Mouse (Mus musculus) thymus, postnatal 36 days (tissue): ENCODE results near the gene Dhx36.
A peak's percentile ranks its signal among the peaks of the same experiment; 100 is the strongest.

ENCODE experiments used
- DNase-seq, 2 experiments: peaks; one replicate each; pipeline ENCODE4 v3.0.0; 2022; ENCODE audit warnings: mixed read lengths in 2 of 2

The Dhx36 gene

DNA sequence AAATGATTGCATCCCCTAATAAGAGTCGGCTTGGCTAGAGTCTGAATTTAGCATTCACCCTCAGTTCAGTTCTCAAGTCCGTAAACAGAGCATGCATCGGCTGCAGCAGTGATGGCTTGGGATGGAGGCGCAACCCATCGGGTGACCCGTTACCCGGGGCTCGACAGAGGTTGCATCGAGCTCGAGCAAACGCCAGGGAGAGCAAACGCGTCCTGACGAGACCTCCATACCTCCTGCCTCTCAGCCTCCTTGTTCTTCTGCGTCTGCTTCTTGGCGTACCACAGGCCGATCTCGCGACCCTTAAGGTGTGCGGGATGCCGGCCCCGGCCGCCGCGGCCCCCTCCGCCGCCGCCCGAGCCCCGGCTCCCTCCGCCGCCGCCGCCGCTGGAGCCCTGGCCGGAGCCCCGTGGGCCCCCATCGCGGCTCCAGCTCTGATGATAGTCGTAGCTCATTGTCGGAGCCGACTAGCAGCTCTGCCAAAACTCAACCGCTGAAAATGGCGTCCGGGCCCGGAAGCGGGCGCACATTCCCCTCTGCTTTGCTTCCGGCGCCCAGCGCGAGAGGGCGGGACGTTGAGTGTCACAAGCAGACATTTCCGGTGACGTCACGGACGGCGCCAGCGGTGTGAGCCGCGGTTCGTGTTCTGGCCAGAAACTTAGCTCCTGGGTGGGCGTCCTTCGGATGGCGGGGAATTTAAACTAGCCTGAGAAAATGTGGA lies at the start of gene Dhx36:
Dhx36 (minus strand) TSS at position 517 of the 718 bp plus-strand sequence.
- DNase-seq = peak; percentile 93 to 95

DNA sequence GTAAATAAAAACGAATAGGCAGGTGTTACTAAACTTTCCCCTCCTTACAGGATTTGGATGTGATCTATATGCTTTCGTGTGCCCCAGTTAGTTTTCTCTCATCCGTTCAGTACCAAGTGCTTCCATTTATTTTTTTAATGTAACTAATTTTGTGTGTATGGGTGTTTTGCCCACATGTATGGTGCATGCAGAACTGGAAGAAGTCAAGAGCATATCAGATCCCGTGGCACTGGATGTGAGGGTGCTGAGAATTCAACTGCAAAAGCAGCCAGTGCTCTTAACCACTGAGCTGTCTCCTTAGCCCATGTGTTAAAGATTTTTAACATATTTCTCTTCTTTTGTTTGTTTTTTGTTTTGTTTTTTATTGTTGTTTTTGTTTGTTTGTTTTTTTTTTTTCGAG lies 20.8 kb upstream of the Dhx36 start:
- no peak for DNase-seq

DNA sequence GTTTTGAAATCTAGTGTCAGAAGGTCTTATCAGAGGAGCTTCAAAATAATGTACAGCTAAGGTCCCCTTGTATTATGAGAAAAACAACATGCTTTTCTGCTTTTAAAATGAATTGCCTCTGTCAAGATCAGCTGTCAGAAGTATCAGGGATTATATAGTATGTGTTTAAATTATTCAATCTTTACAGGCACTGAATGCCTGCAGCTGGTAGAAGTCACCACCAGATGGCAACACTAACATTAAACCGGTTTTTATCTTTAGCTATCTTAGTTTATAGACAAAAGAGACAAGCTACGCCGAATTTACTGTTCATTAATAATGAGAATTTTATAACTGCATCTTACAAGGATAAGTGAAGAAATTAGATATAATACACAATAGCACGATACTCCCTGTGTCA lies 20.4 kb upstream of the Dhx36 start:
- DNase-seq = no peak

DNA sequence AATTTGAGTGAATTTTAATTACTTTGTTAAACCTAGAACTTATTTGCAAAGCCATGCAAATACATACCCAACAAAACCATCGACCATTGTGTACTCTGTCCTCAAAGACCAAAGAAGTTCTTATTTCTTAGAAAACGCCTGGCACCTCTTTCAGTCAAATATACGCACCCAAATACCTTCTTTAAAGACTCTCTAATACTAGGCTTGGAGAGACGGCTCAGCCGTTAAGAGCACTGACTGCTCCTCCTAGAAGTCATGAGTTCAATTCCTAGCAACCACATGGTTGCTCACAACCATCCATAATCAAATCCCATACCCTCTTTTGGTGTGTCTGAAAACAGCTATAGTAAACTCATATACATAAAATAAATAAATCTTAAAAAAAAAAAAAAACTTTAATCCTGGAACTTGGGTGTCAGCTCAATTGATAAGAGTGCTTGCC lies 423 bp upstream of the Dhx36 start:
- DNase-seq = no peak

DNA sequence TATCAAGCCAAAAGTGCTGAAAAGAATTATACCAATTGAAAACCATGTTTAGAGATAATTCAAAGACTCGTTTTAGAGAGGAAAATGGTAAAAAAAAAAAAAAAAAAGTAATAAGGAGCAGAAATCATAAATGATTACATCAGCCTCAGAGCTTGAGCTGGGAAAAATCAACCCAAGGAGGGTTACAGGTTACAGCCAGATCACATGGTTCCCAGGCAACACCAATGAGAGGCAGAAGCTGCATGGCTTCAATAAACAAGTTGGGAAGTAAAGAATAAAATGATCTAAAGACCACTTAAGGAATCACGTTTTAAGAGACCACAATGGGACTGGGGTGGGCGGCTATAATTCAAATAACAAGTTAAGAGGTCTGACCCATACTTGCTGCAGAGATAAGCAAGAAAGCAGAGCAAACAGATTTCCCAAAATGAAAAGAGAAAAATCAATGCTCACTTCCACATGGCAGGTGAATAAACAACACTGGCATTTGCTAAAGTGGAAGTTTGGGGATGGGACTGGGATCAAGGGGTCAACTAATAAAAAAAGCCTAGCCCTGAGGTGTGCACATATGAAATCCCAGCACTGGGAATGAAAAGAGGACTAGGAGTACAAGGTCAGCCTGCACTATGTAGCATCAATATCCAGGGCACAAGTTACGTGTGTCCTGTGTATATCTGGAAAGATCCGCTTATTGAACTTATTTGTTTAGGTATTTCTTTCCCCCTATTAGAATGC lies 1.5 kb downstream of the Dhx36 start:
- no peak for DNase-seq

DNA sequence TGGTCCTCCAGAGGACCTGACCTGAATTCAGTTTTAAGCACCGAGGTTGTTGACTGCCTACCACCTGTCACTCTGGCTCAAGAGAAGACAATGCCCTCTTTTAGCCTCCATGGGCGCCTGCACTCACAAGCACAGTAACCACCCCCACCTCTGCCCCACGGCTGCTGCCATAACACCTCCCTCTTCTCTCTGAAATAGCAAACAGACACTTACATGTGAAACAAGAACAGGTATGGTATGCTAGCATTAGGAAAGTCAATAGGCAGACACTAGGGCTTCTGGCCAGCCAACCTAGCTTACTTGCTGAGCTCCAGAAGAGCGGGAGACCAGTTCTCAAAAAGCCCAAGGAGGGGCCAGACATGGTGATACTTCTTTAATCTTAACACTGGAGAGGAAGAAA lies 7.5 kb downstream of the Dhx36 start:
- DNase-seq = no peak

DNA sequence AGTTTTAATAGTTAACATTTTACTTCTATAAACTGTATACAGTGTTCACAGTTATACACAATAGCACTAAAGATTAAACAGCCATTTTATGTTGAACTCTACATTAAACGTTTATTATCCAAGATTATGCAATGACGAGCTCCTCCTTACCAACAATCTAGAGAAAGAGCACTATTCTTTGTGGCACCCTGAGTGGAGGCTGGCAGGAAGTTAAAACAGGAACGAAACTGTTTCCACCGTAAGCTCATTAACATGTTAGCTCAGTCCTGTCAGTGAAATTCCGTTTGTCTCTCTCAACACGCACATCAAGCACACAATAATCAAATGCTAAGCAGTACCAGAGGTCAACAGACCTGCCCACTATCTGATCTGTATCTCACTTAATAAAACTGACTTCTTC lies 14.2 kb downstream of the Dhx36 start:
- DNase-seq = no peak

DNA sequence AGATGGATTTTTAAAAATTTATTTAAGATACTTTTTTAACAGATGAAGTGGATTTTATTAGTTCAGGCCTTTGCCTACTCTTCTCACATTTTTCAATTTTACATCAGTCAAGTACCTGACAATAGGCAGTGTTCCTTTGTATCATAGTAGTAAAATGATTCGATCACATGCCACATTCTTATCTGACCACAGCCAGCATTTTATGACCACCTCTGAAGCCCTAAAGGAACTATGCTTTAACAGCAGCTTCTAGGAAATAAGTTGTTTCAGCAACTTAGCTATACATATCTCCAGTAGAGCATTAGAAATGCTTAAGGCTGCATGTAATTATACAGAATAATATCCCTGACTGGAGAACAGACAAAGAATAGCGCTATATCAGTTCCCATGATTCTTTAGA lies 22.5 kb downstream of the Dhx36 start:
- DNase-seq = no peak

DNA sequence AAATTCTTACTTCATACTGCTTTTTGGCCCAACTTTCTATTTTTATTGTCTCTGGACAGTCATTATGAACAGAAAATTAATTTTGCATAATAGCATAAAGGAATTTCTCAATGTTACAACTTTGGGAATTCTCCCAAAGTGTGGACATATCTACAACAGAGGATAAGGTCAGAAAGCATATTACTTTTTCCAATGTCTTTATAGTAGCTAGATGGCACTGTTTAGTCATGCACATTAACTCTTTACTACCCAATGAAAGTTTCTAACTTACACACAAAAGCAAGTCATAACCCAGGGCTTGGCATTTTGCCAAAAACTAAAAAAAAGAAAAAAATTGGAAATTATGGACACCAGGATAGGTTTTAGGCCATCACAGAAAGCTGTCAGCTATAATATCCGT lies 36.6 kb downstream of the Dhx36 start:
- no peak for DNase-seq

DNA sequence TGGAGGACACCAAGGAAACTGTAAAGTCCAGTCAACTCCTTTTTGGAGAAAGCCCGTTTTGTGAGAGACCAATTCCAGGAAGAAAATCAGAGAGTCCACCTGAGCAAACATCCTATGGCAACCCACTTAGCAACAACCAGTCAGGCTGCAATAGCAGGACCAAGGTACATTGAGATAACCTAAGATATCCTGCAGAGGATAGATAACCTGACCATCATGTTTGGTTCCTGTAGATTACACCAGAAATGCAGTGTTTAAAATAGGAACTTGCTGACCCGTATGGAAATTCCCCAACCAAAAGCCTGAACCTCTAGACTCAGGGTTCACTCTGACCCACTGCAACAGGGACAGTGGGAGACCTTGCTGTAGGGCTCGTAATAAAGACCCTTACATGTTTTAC lies 42.5 kb downstream of the Dhx36 start:
- no peak for DNase-seq

DNA sequence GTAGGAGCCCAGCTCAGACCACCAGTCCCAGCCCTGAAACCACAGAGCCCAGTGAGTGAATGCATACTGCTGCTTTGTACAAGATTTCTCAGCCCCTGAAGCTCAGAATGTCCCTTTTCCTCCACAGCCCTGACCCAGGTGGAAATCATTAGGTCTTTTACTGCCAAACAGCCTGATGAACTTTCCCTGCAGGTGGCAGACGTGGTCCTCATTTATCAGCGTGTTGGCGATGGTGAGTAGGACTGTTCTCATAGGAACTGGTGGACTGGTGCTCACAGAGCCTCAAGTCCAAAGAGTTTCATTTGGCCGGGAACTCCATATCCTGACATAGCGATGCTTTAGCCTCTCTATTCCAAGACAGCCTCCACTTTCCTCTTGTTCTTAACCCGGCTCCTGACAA lies 47.3 kb downstream of the Dhx36 start:
- DNase-seq = no peak

DNA sequence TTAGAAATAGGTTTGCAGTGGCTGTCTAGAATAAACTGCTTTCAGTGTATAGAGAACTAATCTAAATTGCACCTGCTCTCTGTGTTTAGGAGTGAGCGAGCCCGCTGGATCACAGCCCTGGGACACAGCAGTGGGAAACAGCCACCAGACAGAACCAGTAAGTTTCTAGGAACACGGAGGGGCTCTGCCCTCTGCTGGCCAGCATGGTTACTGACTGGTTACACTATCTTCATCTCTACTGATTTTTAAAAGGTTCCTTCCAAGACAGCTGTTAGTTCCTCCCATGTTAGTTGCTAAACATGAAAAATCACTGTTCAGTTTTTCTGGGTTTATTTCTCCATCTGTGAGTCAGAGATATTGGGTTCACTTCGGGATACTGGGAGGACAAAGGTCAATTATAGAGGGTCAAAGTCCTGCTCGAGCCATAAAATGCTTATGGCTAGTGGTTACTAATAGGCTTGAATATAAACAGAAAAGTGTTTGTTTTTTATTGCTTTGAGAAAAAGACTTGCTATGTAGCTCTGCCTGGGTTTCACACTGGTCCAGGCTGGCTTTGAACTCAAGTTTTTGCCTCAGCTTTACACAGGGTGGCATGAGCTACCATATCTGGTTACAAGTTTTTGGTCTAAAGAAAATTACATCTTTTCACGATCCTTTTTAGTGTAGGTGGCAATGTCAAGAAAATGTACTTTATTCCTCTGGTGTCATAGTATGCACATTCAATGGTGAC lies 48.4 kb downstream of the Dhx36 start:
- peak; percentile 13 to 29 for DNase-seq

DNA sequence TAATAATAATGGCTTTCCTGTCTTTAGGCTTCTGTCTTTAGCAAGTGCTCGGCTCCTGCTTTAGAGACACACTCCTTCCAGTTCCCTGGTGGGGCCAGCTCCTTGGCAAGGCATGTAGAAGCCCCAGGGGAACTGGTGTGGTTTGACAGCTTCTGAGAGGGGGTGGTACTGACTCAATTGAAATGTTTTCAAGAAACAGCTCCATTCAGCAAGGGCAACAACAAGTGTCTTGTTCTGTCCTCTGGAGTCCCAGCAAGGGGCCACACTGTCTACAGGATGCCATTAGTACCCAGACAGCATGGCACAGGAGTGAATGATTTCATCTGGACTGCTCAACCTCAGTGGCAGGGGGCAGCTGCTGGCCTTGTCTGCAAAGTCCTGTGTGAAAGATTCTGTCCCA lies 51.0 kb downstream of the Dhx36 start:
- DNase-seq = no peak

DNA sequence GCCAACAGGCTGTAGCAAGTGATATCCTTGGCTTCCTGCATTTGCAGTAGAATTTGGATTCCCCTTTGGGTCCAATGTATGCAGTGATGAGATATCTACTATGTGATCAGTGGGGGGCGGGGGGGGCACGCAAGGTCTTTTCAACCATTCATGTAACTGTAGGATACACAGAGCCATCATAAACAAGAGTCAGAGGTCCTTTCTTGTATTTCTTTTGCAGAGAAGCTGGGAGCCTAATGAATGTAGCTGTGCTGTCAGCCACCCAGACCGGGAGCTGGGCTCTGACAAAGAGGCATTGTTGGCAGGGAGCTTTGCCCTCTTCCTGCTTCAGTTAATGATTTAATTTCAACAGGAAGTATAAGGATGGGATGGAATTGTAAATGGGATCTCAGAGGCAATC lies 52.7 kb downstream of the Dhx36 start:
- DNase-seq = no peak

DNA sequence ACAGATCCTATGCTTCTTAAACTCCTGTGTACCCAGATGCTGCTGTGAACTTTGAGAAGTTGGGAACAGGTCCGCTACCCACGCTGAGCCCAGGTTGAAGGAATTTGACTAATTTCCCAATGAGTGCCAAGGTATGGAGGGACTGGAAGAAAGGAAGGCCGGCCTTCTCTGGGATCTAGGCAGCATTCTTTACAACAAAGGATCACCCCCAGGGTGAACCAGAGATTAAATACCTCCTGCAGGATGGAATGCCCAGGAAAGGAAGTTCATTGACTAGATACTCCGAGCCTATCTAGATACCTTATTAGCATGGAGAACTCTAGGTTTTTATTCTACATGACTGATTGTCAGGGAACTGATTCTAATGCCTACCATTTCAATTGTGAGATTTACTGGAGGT lies 53.8 kb downstream of the Dhx36 start:
- no peak for DNase-seq

DNA sequence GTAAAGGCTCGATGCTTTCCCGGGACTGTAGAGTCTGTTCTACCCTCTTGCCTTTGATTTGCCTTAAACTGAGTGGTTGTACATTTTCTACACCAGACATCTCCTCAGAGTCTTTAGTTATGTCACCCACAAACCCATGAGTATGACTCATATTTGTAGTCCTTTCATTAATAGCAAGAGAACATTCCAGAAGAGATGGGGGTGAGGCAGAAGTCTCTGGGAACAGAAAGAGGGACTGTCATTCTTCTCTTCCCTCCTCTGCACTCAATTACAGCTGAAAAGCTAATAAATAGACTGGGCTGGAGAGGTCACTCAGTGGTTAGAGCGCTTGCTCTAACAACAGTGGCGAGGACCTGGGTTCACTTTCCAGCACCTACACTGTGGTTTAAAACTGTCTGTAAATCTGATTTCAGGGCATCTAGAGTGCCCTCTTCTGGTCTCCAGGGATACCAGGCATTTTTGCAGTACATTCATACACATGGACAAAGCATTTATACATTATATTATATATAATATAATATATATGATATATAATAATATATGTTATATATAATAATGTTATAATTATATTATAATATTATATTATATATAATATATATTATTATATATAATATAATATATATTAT lies 56.8 kb downstream of the Dhx36 start:
- no peak for DNase-seq

DNA sequence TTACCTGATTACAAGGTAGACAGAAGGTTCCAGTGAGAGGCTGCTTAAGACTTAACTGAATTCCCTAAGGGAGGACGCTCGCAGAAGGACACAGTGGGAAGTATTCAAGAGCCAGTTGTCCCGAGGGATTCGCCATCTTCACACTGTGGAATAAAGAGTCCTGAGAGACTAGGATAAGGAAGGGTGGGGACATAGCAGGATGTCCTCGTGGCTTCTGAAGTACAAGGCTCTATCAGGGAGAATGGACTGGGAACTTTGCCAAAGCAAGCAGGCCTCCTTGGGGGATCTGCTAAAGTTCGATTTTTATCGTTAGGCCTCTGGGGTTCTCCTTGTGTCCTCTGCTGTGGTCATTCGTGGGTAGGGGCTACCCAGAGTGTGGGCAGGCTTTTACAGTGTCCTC lies 59.7 kb downstream of the Dhx36 start:
- DNase-seq = no peak

DNA sequence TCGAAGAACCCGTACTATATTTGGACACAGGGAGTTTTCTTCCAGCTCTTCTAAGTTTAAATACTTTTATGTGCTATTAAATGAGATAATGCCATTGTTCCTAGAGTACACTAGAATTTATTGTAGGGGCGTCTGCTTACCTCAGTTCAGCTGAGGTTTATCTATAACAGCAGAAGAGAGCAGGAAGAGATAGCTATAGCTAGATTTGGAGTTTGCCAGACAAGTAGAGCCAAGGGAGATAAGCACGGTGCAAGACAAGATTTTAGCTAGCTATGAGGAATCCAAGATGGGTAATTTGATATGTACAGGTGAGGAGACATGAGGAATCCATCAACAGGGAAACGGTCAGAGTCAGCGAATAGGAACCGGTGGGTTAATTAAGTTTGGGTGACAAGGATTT lies 60.5 kb downstream of the Dhx36 start:
- no peak for DNase-seq

DNA sequence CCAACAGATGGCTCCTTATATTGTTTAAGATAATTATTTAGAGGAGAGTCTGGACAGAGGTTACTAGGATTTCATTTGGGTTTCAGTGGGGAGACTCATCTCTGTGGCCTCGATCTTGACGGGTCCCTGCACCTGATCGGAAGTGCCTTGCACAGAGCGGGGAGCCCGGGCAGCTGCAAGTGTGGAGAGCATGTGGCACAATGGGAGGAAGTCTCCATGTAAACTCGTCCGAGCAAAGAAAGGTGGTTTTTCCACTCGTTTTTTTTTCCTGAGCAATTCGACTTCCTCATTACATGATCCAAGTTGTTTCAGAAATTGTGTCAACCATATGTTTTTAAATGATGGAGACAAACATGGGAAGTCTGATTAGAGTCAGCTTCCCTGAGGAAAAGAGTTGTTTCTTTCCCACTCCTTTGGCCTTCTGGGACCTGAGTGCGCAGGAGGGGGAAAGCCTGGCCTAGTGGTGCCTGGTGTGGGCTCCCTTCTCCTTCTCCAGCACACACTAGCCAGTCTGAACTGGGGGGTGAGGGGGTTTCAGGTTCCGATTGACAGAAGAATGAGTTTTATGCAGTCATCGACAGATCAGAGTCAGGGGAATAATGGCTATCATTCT lies 63.1 kb downstream of the Dhx36 start:
- no peak for DNase-seq

DNA sequence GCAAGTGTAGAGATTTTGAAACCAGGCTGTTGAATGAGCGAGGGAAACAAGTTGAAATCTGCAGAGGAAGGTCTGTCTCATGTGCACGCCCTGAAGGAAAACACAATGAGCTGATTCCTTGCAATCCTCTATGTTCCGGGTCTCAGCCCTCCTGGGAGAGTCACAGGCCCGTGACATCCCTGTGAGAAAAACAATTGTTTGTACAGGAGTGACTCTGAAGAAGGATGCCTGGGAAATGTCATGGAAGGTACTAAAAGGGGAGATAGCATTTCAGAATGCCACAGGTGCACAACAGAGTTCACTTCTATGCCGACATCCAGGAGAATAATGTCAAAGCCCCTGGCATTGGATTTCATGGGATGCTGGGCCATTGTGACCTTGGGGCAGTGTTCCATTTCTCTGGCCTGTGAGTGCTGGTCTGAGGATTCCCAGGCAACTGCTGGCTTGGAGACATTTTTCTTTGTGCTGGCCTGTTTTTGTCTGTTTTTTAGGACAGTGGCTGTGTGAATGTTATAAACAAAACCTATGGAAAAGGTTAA lies 66.3 kb downstream of the Dhx36 start:
- no peak for DNase-seq

DNA sequence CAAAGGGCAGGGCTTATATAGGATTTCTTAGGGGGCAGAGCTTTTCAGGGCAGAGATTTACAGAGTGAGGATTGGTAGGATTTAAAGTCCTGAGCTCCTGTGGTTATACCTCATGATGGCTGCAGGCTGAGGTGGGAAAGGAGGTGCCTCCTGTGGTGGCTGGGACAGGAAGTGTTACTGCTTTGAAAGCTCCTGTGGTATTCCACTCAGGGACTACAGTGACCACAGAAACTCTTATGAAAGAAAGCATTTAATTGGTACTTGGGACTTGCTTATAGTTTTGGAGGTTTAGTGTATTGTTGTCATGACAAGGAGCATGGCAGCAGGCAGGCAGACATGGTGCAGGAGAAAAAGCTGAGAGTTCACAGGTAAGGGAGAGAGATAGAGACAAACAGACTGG lies 70.9 kb downstream of the Dhx36 start:
- DNase-seq = no peak

DNA sequence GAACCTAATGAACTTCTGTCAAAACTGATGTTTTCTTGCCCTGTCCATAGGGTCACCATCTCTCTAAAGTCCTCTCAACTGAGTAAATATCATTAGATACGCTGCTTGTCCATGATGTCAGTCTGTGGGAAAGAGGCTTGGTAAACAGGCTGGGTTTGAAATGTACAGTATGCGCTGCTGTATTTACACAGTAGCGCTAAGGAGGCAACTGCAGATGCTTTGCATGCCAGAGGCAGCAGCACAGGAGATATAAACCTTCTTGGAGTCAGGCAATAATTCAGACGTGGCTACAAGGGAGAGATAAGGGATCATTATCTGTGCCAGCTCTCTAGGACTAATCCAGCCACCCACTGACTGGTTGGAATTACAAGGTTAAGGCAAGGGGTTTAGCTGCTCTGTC lies 73.1 kb downstream of the Dhx36 start:
- no peak for DNase-seq
